Mouse (Mus musculus) cortical plate, adult 2 months (tissue): ENCODE data around the gene Gatm. TPM values are rescaled to one million over a fixed set of nuclear protein-coding genes. Genes with fewer than 3 reads are reported as not detected.

Source experiments
- H3K27ac ChIP-seq: fragments of 200-500 bp; 2 replicates; pipeline ENCODE4 v1.5.1; 2012; ENCODE audit warnings: low read length, control low read depth, inconsistent platforms; ENCODE audit not compliant: insufficient read depth
- H3K4me1 ChIP-seq: fragments of 200-500 bp; 2 replicates; pipeline ENCODE4 v1.6.1; 2011; ENCODE audit warnings: low read length; ENCODE audit not compliant: control insufficient read depth, insufficient read depth
- H3K4me3 ChIP-seq: fragments of 200-500 bp; 2 replicates; pipeline ENCODE4 v1.5.1; 2011; ENCODE audit warnings: mild to moderate bottlenecking, low read length, control low read depth; ENCODE audit not compliant: insufficient read depth
- CTCF ChIP-seq: fragments of 200-500 bp; IDR thresholded peaks from 2 replicates; pipeline ENCODE4 v1.5.1; 2011; ENCODE audit warnings: mild to moderate bottlenecking, control low read depth, low read length; ENCODE audit not compliant: insufficient read depth; ENCODE audit errors: extremely low read depth
- POLR2A ChIP-seq: fragments of 200-500 bp; IDR thresholded peaks from 2 replicates; pipeline ENCODE4 v1.6.1; 2011; ENCODE audit warnings: mild to moderate bottlenecking, low read length, control low read depth; ENCODE audit not compliant: insufficient read depth; ENCODE audit errors: extremely low read depth
- polyA plus RNA-seq: library from polyadenylated mRNA; depleted of rRNA; stranded (reverse); fragments of >200 nt; gene quantifications from 2 replicates; pipeline ENCODE4 v1.2.3, GENCODE M21; 2012

The Gatm gene
- polyA plus RNA-seq, 1 experiment: 140 TPM

- Histone ChIP-seq H3K4me1 (peaks cover 3% of the 10 kb centered on the region), H3K27ac (peak overlapping the region; percentile 86), H3K4me3 (no peak overlapping the region)
- TF ChIP-seq CTCF (no peak), POLR2A (no peak)
These were observed 5.1 kb upstream of the Gatm start for GRCm38 (mm10) chr2:122616237-122616636.

GRCm38 (mm10) chr2:122611654-122611973, 511 bp upstream of the Gatm start:
- H3K27ac ChIP-seq: peak overlapping the region; percentile 20; the same call in 1 of the 2 replicates
- no peak for TF ChIP-seq CTCF
- TF ChIP-seq POLR2A: no peak

GRCm38 (mm10) chr2:122608820-122609219, 2.3 kb downstream of the Gatm start:
- Histone ChIP-seq H3K27ac (peak overlapping the region; percentile 53; the same call in 1 of the 2 replicates), H3K4me3 (peak overlapping the region; percentile 14; the same call in 1 of the 2 replicates), H3K4me1 (peaks cover 1% of the 10 kb centered on the region; the same call in 1 of the 2 replicates)
- TF ChIP-seq POLR2A (no peak), CTCF (no peak)

More at GRCm38 (mm10) chr2:122611654-122611973, 511 bp upstream of the Gatm start:
- Histone ChIP-seq H3K4me1 (peaks cover 3% of the 10 kb centered on the region), H3K4me3 (peak overlapping the region; percentile 65)

- H3K27ac ChIP-seq: 0 out of 2 replicates have a peak overlapping the region, but pooled peaks have one; percentile 90
- no peak overlapping the region for H3K4me3 ChIP-seq
- TF ChIP-seq CTCF (no peak), POLR2A (no peak)
- no peaks in the 10 kb centered on the region for H3K4me1 ChIP-seq
These were observed 5.3 kb downstream of the Gatm start for GRCm38 (mm10) chr2:122605829-122606228.

- TF ChIP-seq POLR2A (no peak), CTCF (no peak)
- no peak overlapping the region for H3K4me3 ChIP-seq
- H3K27ac ChIP-seq: no peak overlapping the region
- H3K4me1 ChIP-seq: peaks cover 2% of the 10 kb centered on the region; the same call in 1 of the 2 replicates
These were observed 9.7 kb downstream of the Gatm start for GRCm38 (mm10) chr2:122601354-122601753.

GRCm38 (mm10) chr2:122599736-122600135, 11.4 kb downstream of the Gatm start:
- Histone ChIP-seq H3K4me1 (peaks cover 2% of the 10 kb centered on the region; the same call in 1 of the 2 replicates), H3K4me3 (no peak overlapping the region), H3K27ac (no peak overlapping the region)
- TF ChIP-seq POLR2A (no peak), CTCF (no peak)

- H3K27ac ChIP-seq: no peak overlapping the region
- H3K4me3 ChIP-seq: no peak overlapping the region
- TF ChIP-seq CTCF (no peak), POLR2A (no peak)
- peaks cover 2% of the 10 kb centered on the region; the same call in 1 of the 2 replicates for H3K4me1 ChIP-seq
These were observed 15.6 kb downstream of the Gatm start for GRCm38 (mm10) chr2:122595461-122595860.

- Histone ChIP-seq H3K4me1 (peaks cover 2% of the 10 kb centered on the region; the same call in 1 of the 2 replicates), H3K27ac (no peak overlapping the region), H3K4me3 (no peak overlapping the region)
- TF ChIP-seq POLR2A (no peak), CTCF (no peak)
These were observed 19.9 kb downstream of the Gatm start for GRCm38 (mm10) chr2:122591213-122591612.

- TF ChIP-seq POLR2A (no peak), CTCF (no peak)
- peaks cover 2% of the 10 kb centered on the region; the same call in 1 of the 2 replicates for H3K4me1 ChIP-seq
- no peak overlapping the region for H3K27ac ChIP-seq
- H3K4me3 ChIP-seq: no peak overlapping the region
These were observed 20.8 kb downstream of the Gatm start for GRCm38 (mm10) chr2:122590351-122590750.

GRCm38 (mm10) chr2:122587861-122588519, 23.1 kb downstream of the Gatm start:
- H3K4me3 ChIP-seq: no peak overlapping the region
- TF ChIP-seq CTCF (no peak), POLR2A (no peak)
- no peak overlapping the region for H3K27ac ChIP-seq
- H3K4me1 ChIP-seq: peaks cover 2% of the 10 kb centered on the region; the same call in 1 of the 2 replicates
